Mouse (Mus musculus) hindbrain, embryonic 16.5 days (tissue): Measurements from ENCODE around the gene Cx3cr1. TPM values are rescaled to one million over a fixed set of nuclear protein-coding genes. Genes with fewer than 3 reads are reported as not detected.

Source experiments
- ATAC-seq: fragments of 200-750 bp; cut with Nextera tagmentation; 2 replicates; pipeline ENCODE4 v1.8.0; 2017; ENCODE audit warnings: moderate TSS enrichment, moderate library complexity
- H3K27ac ChIP-seq: fragments of 300-500 bp; sonication (generic); 2 replicates; pipeline ENCODE4 v1.5.1; 2014; ENCODE audit warnings: low read depth, mild to moderate bottlenecking, control low read depth, low read length, moderate library complexity
- H3K27me3 ChIP-seq: fragments of 300-500 bp; sonication (generic); replicated peaks from 2 replicates; pipeline ENCODE4 v1.6.1; 2014; ENCODE audit warnings: low read length; ENCODE audit not compliant: control insufficient read depth, insufficient read depth
- H3K36me3 ChIP-seq: fragments of 300-500 bp; sonication (generic); 2 replicates; pipeline ENCODE4 v1.6.1; 2014; ENCODE audit warnings: mild to moderate bottlenecking, low read length, moderate library complexity, mixed read lengths; ENCODE audit not compliant: control insufficient read depth, insufficient read depth
- H3K4me1 ChIP-seq: fragments of 300-500 bp; sonication (generic); 2 replicates; pipeline ENCODE4 v1.6.1; 2014; ENCODE audit warnings: low read depth, low read length; ENCODE audit not compliant: control insufficient read depth, insufficient read depth
- H3K4me2 ChIP-seq: fragments of 300-500 bp; sonication (generic); 2 replicates; pipeline ENCODE4 v1.6.1; 2014; ENCODE audit warnings: mild to moderate bottlenecking, low read length, control low read depth, moderate library complexity
- H3K4me3 ChIP-seq: fragments of 300-500 bp; sonication (generic); 2 replicates; pipeline ENCODE4 v1.5.1; 2014; ENCODE audit warnings: mild to moderate bottlenecking, low read length, control low read depth, moderate library complexity
- H3K9ac ChIP-seq: fragments of 300-500 bp; sonication (generic); 2 replicates; pipeline ENCODE4 v1.6.1; 2014; ENCODE audit warnings: low read depth, mild to moderate bottlenecking, control low read depth, low read length, moderate library complexity
- H3K9me3 ChIP-seq: fragments of 300-500 bp; sonication (generic); 2 replicates; pipeline ENCODE4 v1.6.1; 2014; ENCODE audit warnings: mild to moderate bottlenecking, low read length, moderate library complexity; ENCODE audit not compliant: control insufficient read depth
- WGBS: fragments of 180-500 bp; shearing (Covaris S2); extraction: QIAGEN DNeasy Blood & Tissue Kit; methylation state at CpG from one replicate; pipeline ENCODE4 v1.1.7; 2014; 5-methylcytosine and 5-hydroxymethylcytosine counted together
- polyA plus RNA-seq: library from polyadenylated mRNA; unstranded; fragments of >200 nt; fragmentation: Nextera tagmentation; extraction: Ambion mirVana; gene quantifications from 2 replicates; pipeline ENCODE4 v1.2.1, GENCODE M21; 2015

The Cx3cr1 gene
- polyA plus RNA-seq, 1 experiment from 2014 or later, result 10.0 TPM

- H3K4me2 ChIP-seq, result no peak overlapping the region
- no peak overlapping the region for H3K27ac ChIP-seq
- WGBS, result 91% methylated on average over 4 of the region's 4 CpGs
- ATAC-seq, result no peak
- no peaks in the 10 kb centered on the region for H3K9me3 ChIP-seq
- no peak overlapping the region for H3K9ac ChIP-seq
- H3K27me3 ChIP-seq, result no peaks in the 10 kb centered on the region
- no peaks in the 10 kb centered on the region for H3K4me1 ChIP-seq
- H3K36me3 ChIP-seq, result peaks cover 65% of the 10 kb centered on the region
- no peak overlapping the region for H3K4me3 ChIP-seq
Observed at GRCm38 (mm10) chr9:119923462-119923861, 146.2 kb downstream of the Cx3cr1 start.

GRCm38 (mm10) chr9:119919858-119920257, 149.8 kb downstream of the Cx3cr1 start:
- H3K4me2 ChIP-seq, result no peak overlapping the region
- H3K4me1 ChIP-seq, result no peaks in the 10 kb centered on the region
- H3K9me3 ChIP-seq, result no peaks in the 10 kb centered on the region
- no peak overlapping the region for H3K27ac ChIP-seq
- H3K27me3 ChIP-seq, result no peaks in the 10 kb centered on the region
- H3K4me3 ChIP-seq, result no peak overlapping the region
- H3K36me3 ChIP-seq, result peaks cover 57% of the 10 kb centered on the region
- H3K9ac ChIP-seq, result no peak overlapping the region
- 89% methylated on average over 1 of the region's 1 CpGs for WGBS
- no peak for ATAC-seq

GRCm38 (mm10) chr9:119913087-119913838, 156.4 kb downstream of the Cx3cr1 start:
- 76% methylated on average over 13 of the region's 13 CpGs for WGBS
- H3K4me2 ChIP-seq, result no peak overlapping the region
- no peaks in the 10 kb centered on the region for H3K4me1 ChIP-seq
- no peak overlapping the region for H3K27ac ChIP-seq
- no peaks in the 10 kb centered on the region for H3K27me3 ChIP-seq
- H3K36me3 ChIP-seq, result peaks cover 58% of the 10 kb centered on the region
- no peak for ATAC-seq
- H3K9ac ChIP-seq, result no peak overlapping the region
- H3K9me3 ChIP-seq, result no peaks in the 10 kb centered on the region
- H3K4me3 ChIP-seq, result no peak overlapping the region

GRCm38 (mm10) chr9:119909931-119910330, 159.7 kb downstream of the Cx3cr1 start:
- ATAC-seq, result no peak
- no peak overlapping the region for H3K4me3 ChIP-seq
- no peak overlapping the region for H3K27ac ChIP-seq
- H3K9ac ChIP-seq, result no peak overlapping the region
- WGBS, result 90% methylated on average over 3 of the region's 3 CpGs
- H3K9me3 ChIP-seq, result no peaks in the 10 kb centered on the region
- no peaks in the 10 kb centered on the region for H3K4me1 ChIP-seq
- H3K4me2 ChIP-seq, result no peak overlapping the region
- H3K36me3 ChIP-seq, result peaks cover 67% of the 10 kb centered on the region
- no peaks in the 10 kb centered on the region for H3K27me3 ChIP-seq

GRCm38 (mm10) chr9:119908708-119909107, 161.0 kb downstream of the Cx3cr1 start:
- no peaks in the 10 kb centered on the region for H3K9me3 ChIP-seq
- no peak overlapping the region for H3K4me3 ChIP-seq
- H3K4me1 ChIP-seq, result no peaks in the 10 kb centered on the region
- H3K4me2 ChIP-seq, result no peak overlapping the region
- H3K9ac ChIP-seq, result no peak overlapping the region
- ATAC-seq, result no peak
- peaks cover 65% of the 10 kb centered on the region for H3K36me3 ChIP-seq
- H3K27ac ChIP-seq, result no peak overlapping the region
- 99% methylated on average over 3 of the region's 3 CpGs for WGBS
- H3K27me3 ChIP-seq, result no peaks in the 10 kb centered on the region

GRCm38 (mm10) chr9:119902410-119903151, 167.1 kb downstream of the Cx3cr1 start:
- no peak overlapping the region for H3K9ac ChIP-seq
- no peak for ATAC-seq
- no peak overlapping the region for H3K4me3 ChIP-seq
- H3K27me3 ChIP-seq, result no peaks in the 10 kb centered on the region
- 87% methylated on average over 12 of the region's 12 CpGs for WGBS
- peaks cover 32% of the 10 kb centered on the region for H3K36me3 ChIP-seq
- no peaks in the 10 kb centered on the region for H3K9me3 ChIP-seq
- H3K4me2 ChIP-seq, result no peak overlapping the region
- H3K4me1 ChIP-seq, result no peaks in the 10 kb centered on the region
- H3K27ac ChIP-seq, result no peak overlapping the region

- Histone ChIP-seq H3K4me3 (no peak overlapping the region), H3K9me3 (no peaks in the 10 kb centered on the region), H3K9ac (no peak overlapping the region), H3K36me3 (peaks cover 9% of the 10 kb centered on the region; the same call in 1 of the 2 replicates), H3K27ac (no peak overlapping the region), H3K4me2 (no peak overlapping the region), H3K27me3 (no peaks in the 10 kb centered on the region), H3K4me1 (peaks cover 12% of the 10 kb centered on the region)
- 94% methylated on average over 2 of the region's 2 CpGs for WGBS
- ATAC-seq, result no peak
Observed at GRCm38 (mm10) chr9:119899446-119899845, 170.2 kb downstream of the Cx3cr1 start.

- peak overlapping the region; percentile 94 for H3K4me2 ChIP-seq
- WGBS, result 1% methylated on average over 40 of the region's 71 CpGs
Observed at GRCm38 (mm10) chr9:119895040-119895721, 174.5 kb downstream of the Cx3cr1 start.

More at GRCm38 (mm10) chr9:119895040-119895721, 174.5 kb downstream of the Cx3cr1 start:
- peak overlapping the region; percentile 87 for H3K4me3 ChIP-seq
- peaks cover 12% of the 10 kb centered on the region for H3K4me1 ChIP-seq
- H3K36me3 ChIP-seq, result no peaks in the 10 kb centered on the region
- peak overlapping the region; percentile 82 for H3K27ac ChIP-seq
- H3K9me3 ChIP-seq, result no peaks in the 10 kb centered on the region
- ATAC-seq, result peak; percentile 83
- H3K9ac ChIP-seq, result peak overlapping the region; percentile 85
- peaks cover 6% of the 10 kb centered on the region; the same call in 1 of the 2 replicates for H3K27me3 ChIP-seq
